Mouse (Mus musculus): ENCODE measurements around the gene Dctn2. TPM values are rescaled to one million over a fixed set of nuclear protein-coding genes. Genes with fewer than 3 reads are reported as not detected.

Dctn2 gene
- polyA plus RNA-seq, 1 experiment from 2014 or later: 212 TPM

GRCm38 (mm10) chr10:127290930-127291880, 25.0 kb downstream of the Dctn2 start:
- WGBS: 4% methylated on average over 19 of the region's 19 CpGs
- peak overlapping the region; percentile 95 for H3K27ac ChIP-seq (ENCODE audit: low read length)
- no peaks in the 10 kb centered on the region for H3K9me3 ChIP-seq (ENCODE audit: low read length)
- peak overlapping the region; percentile 59 for H3K4me3 ChIP-seq (ENCODE audit: low read length)
- peak overlapping the region; percentile 97 for H3K4me2 ChIP-seq (replicated peaks; ENCODE audit: low read depth, low read length)
- peaks cover 31% of the 10 kb centered on the region for H3K36me3 ChIP-seq (ENCODE audit: insufficient read depth, low read length)
- no peaks in the 10 kb centered on the region for H3K27me3 ChIP-seq (ENCODE audit: insufficient read depth, low read length)
- peak; percentile 43 for ATAC-seq (ENCODE audit: low FRiP score, low TSS enrichment)
- peak overlapping the region; percentile 81 for H3K9ac ChIP-seq (replicated peaks; ENCODE audit: low read length)
- H3K4me1 ChIP-seq (ENCODE audit: insufficient read depth, low read length): peaks cover 44% of the 10 kb centered on the region

DNA sequence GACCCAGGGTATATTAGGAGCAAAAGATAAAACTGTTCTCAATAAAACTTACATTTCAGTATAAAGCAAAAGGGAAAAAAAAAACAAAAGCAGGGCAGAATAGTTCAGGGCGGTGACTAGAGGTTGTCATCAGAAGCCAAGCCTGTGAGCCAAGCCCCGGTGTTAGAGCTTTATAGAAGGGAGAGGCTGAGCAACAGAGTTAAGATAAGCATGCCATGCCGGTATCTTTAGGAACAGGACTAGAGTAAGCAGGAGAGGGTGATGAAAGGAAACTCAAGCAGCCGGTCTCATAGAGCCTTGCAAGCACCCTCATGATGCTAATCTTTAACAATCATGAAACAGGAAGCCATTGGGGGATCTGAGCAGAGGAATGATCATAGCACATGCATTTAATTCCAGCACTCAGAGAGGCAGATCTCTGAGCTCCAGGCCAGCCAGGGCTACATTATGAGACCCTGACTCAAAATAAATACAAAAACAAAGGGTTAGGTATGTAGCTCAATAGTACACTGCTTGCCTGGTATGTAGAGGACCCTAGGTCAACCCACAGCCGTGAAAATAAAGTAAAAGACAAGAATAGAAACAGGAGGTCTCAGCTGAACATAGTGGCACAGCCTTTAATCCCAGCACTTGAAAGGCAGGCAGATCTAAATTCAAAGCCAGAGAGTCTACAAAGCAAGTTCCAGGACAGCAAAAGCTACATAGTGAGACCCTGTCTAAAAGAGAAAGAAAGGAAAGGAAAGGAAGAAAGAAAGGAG, 25.9 kb downstream of the Dctn2 start:
- Histone ChIP-seq H3K4me3 (ENCODE audit: low read length) (peak overlapping the region; percentile 59), H3K27me3 (ENCODE audit: insufficient read depth, low read length) (no peaks in the 10 kb centered on the region), H3K4me2 (replicated peaks; ENCODE audit: low read depth, low read length) (peak overlapping the region; percentile 97), H3K9ac (replicated peaks; ENCODE audit: low read length) (peak overlapping the region; percentile 81), H3K36me3 (ENCODE audit: insufficient read depth, low read length) (peaks cover 30% of the 10 kb centered on the region), H3K27ac (ENCODE audit: low read length) (no peak overlapping the region), H3K9me3 (ENCODE audit: low read length) (no peaks in the 10 kb centered on the region), H3K4me1 (ENCODE audit: insufficient read depth, low read length) (peaks cover 35% of the 10 kb centered on the region)
- ATAC-seq (ENCODE audit: low FRiP score, low TSS enrichment): no peak
- 44% methylated on average over 5 of the region's 5 CpGs for WGBS

DNA sequence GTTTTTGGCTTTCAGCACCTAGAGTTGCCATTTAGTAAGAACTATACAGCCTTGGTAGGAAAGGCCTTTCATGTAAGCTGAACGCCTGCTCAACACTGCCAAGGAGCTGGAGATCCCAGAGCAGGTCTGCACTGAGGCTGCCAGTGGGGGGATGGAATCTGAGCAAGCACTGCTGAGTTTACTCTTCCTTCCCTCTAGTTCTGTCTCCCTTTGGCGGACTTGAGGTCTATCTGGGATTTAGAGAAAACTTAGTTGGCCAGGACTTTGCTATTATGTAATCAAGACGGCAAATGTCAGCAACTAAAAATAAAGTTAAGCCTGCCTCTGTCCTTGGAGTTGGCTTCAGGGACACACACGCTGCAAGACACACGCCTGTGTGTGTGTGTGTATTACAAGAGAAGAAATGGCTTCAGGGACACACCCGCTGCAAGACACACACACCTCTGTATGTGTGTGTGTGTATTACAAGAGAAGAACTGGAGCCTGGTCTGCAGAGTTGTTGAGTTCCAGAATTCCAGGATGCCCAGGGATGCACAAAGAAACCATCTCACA, 26.9 kb downstream of the Dctn2 start:
- no peak overlapping the region for H3K4me2 ChIP-seq (replicated peaks; ENCODE audit: low read depth, low read length)
- whole genome bisulfite sequencing: 86% methylated on average over 6 of the region's 6 CpGs
- H3K9ac ChIP-seq (replicated peaks; ENCODE audit: low read length): no peak overlapping the region
- no peaks in the 10 kb centered on the region for H3K27me3 ChIP-seq (ENCODE audit: insufficient read depth, low read length)
- no peak overlapping the region for H3K4me3 ChIP-seq (ENCODE audit: low read length)
- no peak overlapping the region for H3K27ac ChIP-seq (ENCODE audit: low read length)
- ATAC-seq (ENCODE audit: low FRiP score, low TSS enrichment): no peak
- H3K9me3 ChIP-seq (ENCODE audit: low read length): no peaks in the 10 kb centered on the region
- H3K36me3 ChIP-seq (ENCODE audit: insufficient read depth, low read length): peaks cover 40% of the 10 kb centered on the region
- peaks cover 26% of the 10 kb centered on the region for H3K4me1 ChIP-seq (ENCODE audit: insufficient read depth, low read length)

DNA sequence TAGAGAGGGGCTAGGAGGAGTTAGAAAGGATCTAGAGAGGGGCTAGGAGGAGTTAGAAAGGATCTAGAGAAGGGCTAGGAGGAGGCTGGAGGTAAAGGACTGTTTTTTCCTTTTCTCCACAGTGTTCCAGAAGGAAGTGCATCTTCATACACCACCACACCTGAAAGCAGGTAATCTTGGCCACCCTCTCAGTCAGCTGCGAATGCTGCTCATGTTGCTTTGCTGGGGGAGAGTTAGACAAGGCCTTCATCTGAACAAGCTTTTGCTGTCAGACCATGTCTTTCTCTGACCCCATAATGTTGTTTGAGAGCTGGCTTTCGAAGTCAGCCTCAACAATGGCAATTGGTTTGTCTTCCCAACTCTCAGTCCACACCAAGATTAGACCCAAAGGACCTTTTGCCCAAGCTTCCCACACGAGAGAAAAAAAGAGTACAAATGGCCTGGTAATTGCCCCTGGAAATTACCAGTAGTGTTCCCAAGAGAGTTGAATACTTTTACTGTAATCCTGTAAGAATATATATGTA, 27.5 kb downstream of the Dctn2 start:
- Histone ChIP-seq H3K36me3 (ENCODE audit: insufficient read depth, low read length) (peaks cover 42% of the 10 kb centered on the region), H3K27ac (ENCODE audit: low read length) (no peak overlapping the region)

GRCm38 (mm10) chr10:127294895-127295510, 28.8 kb downstream of the Dctn2 start:
- Histone ChIP-seq H3K27ac (ENCODE audit: low read length) (no peak overlapping the region), H3K4me2 (replicated peaks; ENCODE audit: low read depth, low read length) (no peak overlapping the region), H3K9me3 (ENCODE audit: low read length) (no peaks in the 10 kb centered on the region), H3K36me3 (ENCODE audit: insufficient read depth, low read length) (peaks cover 55% of the 10 kb centered on the region), H3K27me3 (ENCODE audit: insufficient read depth, low read length) (no peaks in the 10 kb centered on the region), H3K4me1 (ENCODE audit: insufficient read depth, low read length) (peaks cover 16% of the 10 kb centered on the region), H3K4me3 (ENCODE audit: low read length) (no peak overlapping the region), H3K9ac (replicated peaks; ENCODE audit: low read length) (no peak overlapping the region)
- ATAC-seq (ENCODE audit: low FRiP score, low TSS enrichment): no peak
- WGBS: 86% methylated on average over 10 of the region's 10 CpGs

More for the DNA sequence above, 27.5 kb downstream of the Dctn2 start:
- no peak overlapping the region for H3K9ac ChIP-seq (replicated peaks; ENCODE audit: low read length)
- H3K27me3 ChIP-seq (ENCODE audit: insufficient read depth, low read length): no peaks in the 10 kb centered on the region
- ATAC-seq (ENCODE audit: low FRiP score, low TSS enrichment): no peak
- no peaks in the 10 kb centered on the region for H3K9me3 ChIP-seq (ENCODE audit: low read length)
- H3K4me2 ChIP-seq (replicated peaks; ENCODE audit: low read depth, low read length): no peak overlapping the region
- no peak overlapping the region for H3K4me3 ChIP-seq (ENCODE audit: low read length)
- H3K4me1 ChIP-seq (ENCODE audit: insufficient read depth, low read length): peaks cover 26% of the 10 kb centered on the region
- WGBS: 82% methylated on average over 3 of the region's 3 CpGs

- Histone ChIP-seq H3K4me1 (ENCODE audit: insufficient read depth, low read length) (peaks cover 16% of the 10 kb centered on the region), H3K4me2 (replicated peaks; ENCODE audit: low read depth, low read length) (no peak overlapping the region), H3K27ac (ENCODE audit: low read length) (no peak overlapping the region), H3K4me3 (ENCODE audit: low read length) (no peak overlapping the region), H3K9me3 (ENCODE audit: low read length) (no peaks in the 10 kb centered on the region), H3K9ac (replicated peaks; ENCODE audit: low read length) (no peak overlapping the region), H3K27me3 (ENCODE audit: insufficient read depth, low read length) (no peaks in the 10 kb centered on the region), H3K36me3 (ENCODE audit: insufficient read depth, low read length) (peaks cover 61% of the 10 kb centered on the region)
- ATAC-seq (ENCODE audit: low FRiP score, low TSS enrichment): no peak
- WGBS: 87% methylated on average over 24 of the region's 24 CpGs
Measured at GRCm38 (mm10) chr10:127295986-127296794, 30.0 kb downstream of the Dctn2 start.

DNA sequence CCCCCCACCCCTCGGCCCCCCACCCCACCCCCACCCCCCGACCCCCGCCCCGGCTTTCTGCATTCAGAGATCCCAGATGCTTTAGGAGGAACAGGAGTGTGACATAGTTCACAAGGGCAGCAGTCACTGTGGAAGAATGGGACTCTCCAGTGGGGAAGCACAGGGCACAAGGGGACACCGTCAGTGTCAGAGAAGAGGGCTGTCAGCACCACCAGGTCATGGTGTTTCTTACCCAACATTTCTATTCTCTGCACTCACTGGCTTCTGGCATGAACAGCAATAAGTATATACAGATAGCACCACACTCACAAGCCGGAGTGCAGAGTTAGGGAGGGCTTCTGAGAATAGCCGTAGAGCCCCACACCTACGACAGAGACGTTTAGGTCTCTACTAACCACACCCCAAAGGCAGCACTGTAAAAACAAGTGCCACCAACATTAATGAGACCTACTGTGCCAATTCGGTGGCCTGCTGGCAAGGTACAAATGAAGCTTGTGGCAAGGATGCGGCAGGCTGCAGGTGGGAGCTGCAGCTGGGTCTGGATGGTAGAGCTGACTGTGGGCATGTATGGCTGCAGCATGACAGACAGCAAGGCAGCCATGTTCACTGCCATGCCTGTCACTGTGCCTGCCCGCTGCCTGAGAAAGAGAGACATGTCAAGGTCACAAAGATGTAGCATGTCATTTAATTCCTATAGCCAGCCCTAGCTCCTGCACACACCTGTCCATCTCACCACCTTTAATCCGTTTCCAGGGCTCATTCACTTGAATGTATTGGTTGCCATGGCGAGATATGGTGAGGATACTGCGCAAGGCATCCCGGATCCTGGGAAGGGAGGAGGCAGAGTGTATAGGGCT, 31.1 kb downstream of the Dctn2 start:
- no peaks in the 10 kb centered on the region for H3K9me3 ChIP-seq (ENCODE audit: low read length)
- no peak overlapping the region for H3K27ac ChIP-seq (ENCODE audit: low read length)
- no peak overlapping the region for H3K4me3 ChIP-seq (ENCODE audit: low read length)
- no peak for ATAC-seq (ENCODE audit: low FRiP score, low TSS enrichment)
- no peak overlapping the region for H3K9ac ChIP-seq (replicated peaks; ENCODE audit: low read length)
- peaks cover 6% of the 10 kb centered on the region for H3K4me1 ChIP-seq (ENCODE audit: insufficient read depth, low read length)
- no peaks in the 10 kb centered on the region for H3K27me3 ChIP-seq (ENCODE audit: insufficient read depth, low read length)
- H3K36me3 ChIP-seq (ENCODE audit: insufficient read depth, low read length): peaks cover 71% of the 10 kb centered on the region
- WGBS: 88% methylated on average over 16 of the region's 16 CpGs
- no peak overlapping the region for H3K4me2 ChIP-seq (replicated peaks; ENCODE audit: low read depth, low read length)

DNA sequence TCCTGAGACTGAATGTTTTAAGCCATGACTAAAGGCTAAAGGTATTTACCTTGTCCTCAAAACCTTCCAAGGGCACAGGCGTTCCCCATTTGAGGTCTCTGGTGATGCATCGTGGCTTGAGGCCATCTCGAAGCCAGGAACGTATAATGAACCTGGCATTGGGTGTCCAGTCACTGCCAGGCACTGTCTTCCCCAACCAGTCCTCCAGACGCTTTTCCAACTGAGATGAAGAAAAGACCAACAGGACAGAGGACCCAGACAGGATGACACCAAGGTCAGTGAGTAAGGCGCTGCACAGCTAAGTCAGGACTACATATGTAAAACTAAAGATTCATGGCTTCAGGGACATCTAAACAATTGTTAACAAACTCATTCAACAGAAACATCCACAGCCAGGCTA, 34.2 kb downstream of the Dctn2 start:
- 95% methylated on average over 6 of the region's 6 CpGs for WGBS
- Histone ChIP-seq H3K27me3 (ENCODE audit: insufficient read depth, low read length) (no peaks in the 10 kb centered on the region), H3K4me1 (ENCODE audit: insufficient read depth, low read length) (no peaks in the 10 kb centered on the region), H3K9ac (replicated peaks; ENCODE audit: low read length) (no peak overlapping the region), H3K9me3 (ENCODE audit: low read length) (no peaks in the 10 kb centered on the region), H3K4me3 (ENCODE audit: low read length) (no peak overlapping the region), H3K4me2 (replicated peaks; ENCODE audit: low read depth, low read length) (no peak overlapping the region), H3K27ac (ENCODE audit: low read length) (no peak overlapping the region), H3K36me3 (ENCODE audit: insufficient read depth, low read length) (peaks cover 83% of the 10 kb centered on the region)
- ATAC-seq (ENCODE audit: low FRiP score, low TSS enrichment): no peak

Data from kidney, embryonic 16.5 days (tissue).